Mouse (Mus musculus) embryonic facial prominence, embryonic 10.5 days (tissue): ENCODE measurements around the gene Krt87. TPM values are rescaled to one million over a fixed set of nuclear protein-coding genes. Genes with fewer than 3 reads are reported as not detected.

Experiments used
- DNase-seq: peaks from one replicate; pipeline ENCODE4 v3.0.0-alpha.2; 2017; ENCODE audit warnings: low spot score
- H3K27ac ChIP-seq: fragments of 300-500 bp; sonication (generic); replicated peaks from 2 replicates; pipeline ENCODE4 v1.5.1; 2016; ENCODE audit warnings: mild to moderate bottlenecking
- H3K27me3 ChIP-seq: fragments of 300-500 bp; sonication (generic); replicated peaks from 2 replicates; pipeline ENCODE4 v1.6.1; 2016; ENCODE audit warnings: low read depth, mild to moderate bottlenecking; ENCODE audit not compliant: poor library complexity, severe bottlenecking
- H3K36me3 ChIP-seq: fragments of 300-500 bp; sonication (generic); replicated peaks from 2 replicates; pipeline ENCODE4 v1.6.1; 2016; ENCODE audit warnings: mild to moderate bottlenecking, moderate library complexity
- H3K4me1 ChIP-seq: fragments of 300-500 bp; sonication (generic); 2 replicates; pipeline ENCODE4 v1.6.1; 2016
- H3K4me3 ChIP-seq: fragments of 300-500 bp; sonication (generic); 2 replicates; pipeline ENCODE4 v1.5.1; 2016; ENCODE audit warnings: mild to moderate bottlenecking, moderate library complexity
- H3K9me3 ChIP-seq: fragments of 300-500 bp; sonication (generic); 2 replicates; pipeline ENCODE4 v1.6.1; 2016; ENCODE audit warnings: mild to moderate bottlenecking
- WGBS: fragments of 180-500 bp; shearing (Covaris S2); methylation state at CpG from one replicate; pipeline ENCODE4 v1.1.7; 2016; 5-methylcytosine and 5-hydroxymethylcytosine counted together
- polyA plus RNA-seq: library from polyadenylated mRNA; unstranded; fragments of >200 nt; fragmentation: Nextera tagmentation; extraction: Ambion mirVana; gene quantifications from 2 replicates; pipeline ENCODE4 v1.2.1, GENCODE M21; 2016

Krt87 gene
- polyA plus RNA-seq, 1 experiment from 2014 or later: 0.12 TPM

GRCm38 (mm10) chr15:101455891-101456290 lies 17.3 kb upstream of the Krt87 start:
- WGBS: 90% methylated on average over 6 of the region's 6 CpGs
- peaks cover 22% of the 10 kb centered on the region for H3K4me1 ChIP-seq
- no peak for DNase-seq
- no peak overlapping the region for H3K27ac ChIP-seq
- H3K9me3 ChIP-seq: peaks cover 4% of the 10 kb centered on the region; the same call in 1 of the 2 replicates
- H3K27me3 ChIP-seq: no peaks in the 10 kb centered on the region
- no peak overlapping the region for H3K4me3 ChIP-seq
- H3K36me3 ChIP-seq: no peaks in the 10 kb centered on the region

GRCm38 (mm10) chr15:101455292-101455691 lies 16.7 kb upstream of the Krt87 start:
- no peaks in the 10 kb centered on the region for H3K36me3 ChIP-seq
- H3K4me1 ChIP-seq: peaks cover 22% of the 10 kb centered on the region
- 79% methylated on average over 2 of the region's 2 CpGs for WGBS
- no peak overlapping the region for H3K4me3 ChIP-seq
- H3K9me3 ChIP-seq: peaks cover 4% of the 10 kb centered on the region; the same call in 1 of the 2 replicates
- H3K27me3 ChIP-seq: no peaks in the 10 kb centered on the region
- H3K27ac ChIP-seq: no peak overlapping the region
- DNase-seq: no peak

GRCm38 (mm10) chr15:101454774-101455173 lies 16.2 kb upstream of the Krt87 start:
- no peaks in the 10 kb centered on the region for H3K27me3 ChIP-seq
- no peak for DNase-seq
- no peak overlapping the region for H3K27ac ChIP-seq
- no peak overlapping the region for H3K4me3 ChIP-seq
- WGBS: 88% methylated on average over 8 of the region's 8 CpGs
- peaks cover 22% of the 10 kb centered on the region for H3K4me1 ChIP-seq
- peaks cover 4% of the 10 kb centered on the region; the same call in 1 of the 2 replicates for H3K9me3 ChIP-seq
- no peaks in the 10 kb centered on the region for H3K36me3 ChIP-seq

- DNase-seq: peak; percentile 82
- Histone ChIP-seq H3K36me3 (no peaks in the 10 kb centered on the region), H3K4me1 (peaks cover 9% of the 10 kb centered on the region)
These were observed 14.6 kb upstream of the Krt87 start for GRCm38 (mm10) chr15:101453093-101453736.

GRCm38 (mm10) chr15:101447444-101447843 lies 8.8 kb upstream of the Krt87 start, which contains the start of gene Krt88:
Gene Krt88 (plus strand): TSS chr15:101447744.
- 75% methylated on average over 2 of the region's 2 CpGs for WGBS
- H3K9me3 ChIP-seq: no peaks in the 10 kb centered on the region
- no peak for DNase-seq
- H3K4me1 ChIP-seq: no peaks in the 10 kb centered on the region
- no peaks in the 10 kb centered on the region for H3K27me3 ChIP-seq
- H3K36me3 ChIP-seq: no peaks in the 10 kb centered on the region
- H3K4me3 ChIP-seq: no peak within 1 kb of the TSS
- H3K27ac ChIP-seq: no peak within 1 kb of the TSS

More at GRCm38 (mm10) chr15:101453093-101453736, 14.6 kb upstream of the Krt87 start:
- H3K4me3 ChIP-seq: peak overlapping the region; percentile 38
- H3K9me3 ChIP-seq: peaks cover 4% of the 10 kb centered on the region; the same call in 1 of the 2 replicates
- 5% methylated on average over 13 of the region's 13 CpGs for WGBS
- no peaks in the 10 kb centered on the region for H3K27me3 ChIP-seq
- no peak overlapping the region for H3K27ac ChIP-seq

- Histone ChIP-seq H3K4me3 (no peak overlapping the region), H3K27ac (no peak overlapping the region), H3K4me1 (no peaks in the 10 kb centered on the region), H3K27me3 (no peaks in the 10 kb centered on the region), H3K36me3 (no peaks in the 10 kb centered on the region), H3K9me3 (no peaks in the 10 kb centered on the region)
- no peak for DNase-seq
- WGBS: 80% methylated on average over 11 of the region's 11 CpGs
These were observed 8.0 kb upstream of the Krt87 start for GRCm38 (mm10) chr15:101446572-101446971.

- DNase-seq: no peak
- WGBS: 81% methylated on average over 4 of the region's 4 CpGs
- no peak overlapping the region for H3K4me3 ChIP-seq
- H3K9me3 ChIP-seq: no peaks in the 10 kb centered on the region
- no peaks in the 10 kb centered on the region for H3K36me3 ChIP-seq
- no peak overlapping the region for H3K27ac ChIP-seq
- peaks cover 56% of the 10 kb centered on the region for H3K27me3 ChIP-seq
- H3K4me1 ChIP-seq: peaks cover 7% of the 10 kb centered on the region
These were observed 2.2 kb upstream of the Krt87 start for GRCm38 (mm10) chr15:101440837-101441236.

- Histone ChIP-seq H3K36me3 (no peaks in the 10 kb centered on the region), H3K9me3 (no peaks in the 10 kb centered on the region), H3K27ac (no peak overlapping the region), H3K27me3 (peaks cover 57% of the 10 kb centered on the region), H3K4me1 (peaks cover 7% of the 10 kb centered on the region), H3K4me3 (no peak overlapping the region)
- no peak for DNase-seq
- WGBS: 89% methylated on average over 7 of the region's 7 CpGs
These were observed 2.0 kb downstream of the Krt87 start for GRCm38 (mm10) chr15:101436611-101437010.

- 23% methylated on average over 5 of the region's 5 CpGs for WGBS
- no peak for DNase-seq
- Histone ChIP-seq H3K4me3 (no peak overlapping the region), H3K4me1 (peaks cover 5% of the 10 kb centered on the region; the same call in 1 of the 2 replicates), H3K9me3 (no peaks in the 10 kb centered on the region), H3K36me3 (no peaks in the 10 kb centered on the region), H3K27ac (no peak overlapping the region), H3K27me3 (0 out of 2 replicates have a peak, but pooled peaks cover 4% of the 10 kb centered on the region)
These were observed 13.7 kb downstream of the Krt87 start for GRCm38 (mm10) chr15:101424914-101425313.

GRCm38 (mm10) chr15:101420903-101421302 lies 17.7 kb downstream of the Krt87 start:
- Histone ChIP-seq H3K27me3 (no peaks in the 10 kb centered on the region), H3K9me3 (no peaks in the 10 kb centered on the region), H3K27ac (no peak overlapping the region), H3K4me3 (no peak overlapping the region), H3K36me3 (no peaks in the 10 kb centered on the region), H3K4me1 (peaks cover 5% of the 10 kb centered on the region; the same call in 1 of the 2 replicates)
- DNase-seq: no peak
- 59% methylated on average over 6 of the region's 6 CpGs for WGBS

- 86% methylated on average over 4 of the region's 4 CpGs for WGBS
- no peak overlapping the region for H3K4me3 ChIP-seq
- DNase-seq: no peak
These were observed 19.7 kb downstream of the Krt87 start for GRCm38 (mm10) chr15:101418950-101419349.

GRCm38 (mm10) chr15:101414807-101415565 lies 23.6 kb downstream of the Krt87 start:
- Histone ChIP-seq H3K27me3 (peaks cover 36% of the 10 kb centered on the region), H3K9me3 (no peaks in the 10 kb centered on the region), H3K4me1 (peaks cover 50% of the 10 kb centered on the region), H3K4me3 (no peak overlapping the region), H3K36me3 (no peaks in the 10 kb centered on the region), H3K27ac (no peak overlapping the region; the same call in 1 of the 2 replicates)
- DNase-seq: peak; percentile 14
- 37% methylated on average over 11 of the region's 11 CpGs for WGBS

More at GRCm38 (mm10) chr15:101418950-101419349, 19.7 kb downstream of the Krt87 start:
- H3K27me3 ChIP-seq: peaks cover 3% of the 10 kb centered on the region
- H3K9me3 ChIP-seq: no peaks in the 10 kb centered on the region
- no peak overlapping the region for H3K27ac ChIP-seq
- H3K36me3 ChIP-seq: no peaks in the 10 kb centered on the region
- peaks cover 18% of the 10 kb centered on the region for H3K4me1 ChIP-seq
